Mouse (Mus musculus): Measurements from ENCODE around the gene Usp40.

Usp40 gene

DNA sequence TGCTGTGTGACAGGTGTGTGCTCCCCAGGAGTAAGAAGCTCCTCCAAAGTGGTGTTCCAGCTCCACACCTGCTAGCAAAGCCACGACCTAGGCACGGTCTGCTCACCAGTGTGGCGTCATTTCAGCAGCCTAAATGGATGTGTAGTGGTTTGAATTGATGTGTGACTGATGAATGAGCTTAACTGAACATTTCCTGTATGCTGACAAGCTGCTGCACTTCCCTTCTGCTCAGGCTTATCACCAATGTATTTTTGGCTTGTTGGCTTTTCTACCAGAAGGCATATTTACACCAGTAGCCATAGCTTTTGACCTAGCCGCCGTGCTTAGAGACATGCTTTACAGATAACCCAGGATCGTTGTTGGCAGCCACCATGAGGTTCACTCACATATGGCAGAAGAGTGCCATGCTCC is 60.7 kb downstream of the Usp40 start:
- in situ Hi-C loops (cut with MboI, MseI): no loop called here

DNA sequence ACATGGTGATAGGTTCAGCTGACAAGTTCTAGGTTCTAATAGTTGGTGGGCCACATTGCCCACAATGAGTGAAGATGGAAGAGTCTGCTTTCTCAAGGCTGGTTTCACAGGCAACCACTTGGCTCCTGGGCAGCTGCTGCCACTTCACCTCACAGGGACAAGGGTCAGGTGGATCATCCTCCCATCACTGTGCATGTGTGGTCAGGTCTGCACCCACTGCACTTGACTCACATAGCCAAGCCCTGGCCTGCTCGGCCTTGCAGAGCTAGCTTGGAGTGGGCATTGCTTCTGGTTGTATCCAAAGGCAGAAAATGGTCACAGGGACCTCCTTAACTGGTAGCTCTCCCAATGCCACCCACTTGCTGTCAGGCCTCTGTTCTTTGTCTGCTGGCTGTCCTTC is 66.6 kb downstream of the Usp40 start:
- in situ Hi-C loops (cut with MboI, MseI): no loop called here

DNA sequence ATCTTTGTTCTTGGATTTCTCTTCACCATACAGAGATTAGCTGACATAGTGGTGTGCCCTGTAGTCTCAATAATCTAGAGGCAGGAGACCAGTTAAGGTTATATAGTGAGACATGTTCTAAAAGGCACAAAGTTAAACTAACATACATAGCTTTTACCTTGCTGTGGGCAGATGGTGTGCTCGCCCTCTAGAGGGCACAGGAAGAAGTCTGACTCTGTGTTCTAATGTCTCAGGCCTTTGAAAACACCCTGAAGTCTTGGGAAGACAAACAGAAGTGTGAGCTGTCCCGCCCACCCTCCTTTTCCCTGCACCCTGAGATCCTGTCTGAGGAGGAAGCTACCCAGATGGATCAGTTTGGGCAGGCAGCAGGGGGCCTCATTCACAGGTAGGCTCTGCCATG is 71.8 kb downstream of the Usp40 start:
- in situ Hi-C loops (cut with MboI, MseI): no loop called here

DNA sequence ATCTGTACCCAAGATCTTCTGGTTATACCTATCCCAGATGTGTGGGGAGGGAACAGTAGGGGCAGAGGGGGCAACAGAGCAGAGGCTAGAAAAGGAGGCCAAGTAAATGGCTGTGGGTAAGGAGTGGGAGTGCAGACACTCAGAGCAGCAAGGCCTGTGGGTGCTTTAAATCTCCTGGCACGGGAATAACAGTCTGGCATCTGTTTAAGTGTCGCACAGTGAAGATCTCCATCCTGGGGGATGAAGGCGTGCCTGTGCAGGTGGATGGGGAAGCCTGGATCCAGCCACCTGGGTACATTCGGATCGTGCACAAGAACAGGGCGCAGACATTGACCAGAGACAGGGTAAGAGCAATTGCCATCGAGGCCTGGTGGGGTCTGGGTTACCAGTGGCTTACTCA is 72.3 kb downstream of the Usp40 start:
- in situ Hi-C loops (cut with MboI, MseI): no loop called here

DNA sequence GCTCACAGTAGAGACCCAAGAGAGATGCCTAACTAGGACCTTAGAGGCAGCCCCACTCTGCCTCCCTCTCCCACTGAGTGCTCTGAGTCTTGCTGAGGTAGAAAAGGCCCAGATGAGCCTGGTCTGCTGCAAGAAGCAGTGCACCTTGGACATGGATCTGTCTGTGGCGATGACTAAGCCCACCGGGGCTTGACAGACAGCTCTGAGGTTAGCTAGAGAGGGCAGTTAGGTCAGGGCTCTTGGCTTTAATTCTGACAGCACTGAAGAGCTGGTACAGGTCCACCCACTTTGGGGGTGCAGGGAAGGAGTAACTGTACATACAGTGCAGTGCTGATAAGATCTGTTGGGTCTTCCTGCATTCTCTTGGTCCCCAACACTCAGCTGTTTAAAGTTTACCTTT is 72.8 kb downstream of the Usp40 start:
- in situ Hi-C loops (cut with MboI, MseI): no loop called here

DNA sequence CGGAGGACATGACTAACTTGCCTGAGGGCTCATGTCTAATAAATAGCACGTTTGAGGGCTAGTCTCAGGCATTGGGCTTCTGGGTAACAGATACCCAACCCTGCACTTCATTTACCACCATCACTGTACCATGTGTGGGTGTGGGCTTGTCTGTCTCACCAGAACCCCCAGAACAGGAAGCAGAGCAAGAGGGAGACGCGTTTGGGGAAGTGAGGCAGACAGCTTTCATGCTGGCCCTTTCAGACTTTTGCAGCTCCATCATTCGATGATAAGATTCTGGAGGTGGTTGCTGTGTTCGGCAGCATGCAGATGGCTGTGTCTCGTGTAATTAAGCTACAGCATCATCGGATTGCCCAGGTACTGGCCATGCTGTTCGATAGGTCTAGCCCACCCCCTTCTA is 73.3 kb downstream of the Usp40 start:
- in situ Hi-C loops (cut with MboI, MseI): no loop called here

DNA sequence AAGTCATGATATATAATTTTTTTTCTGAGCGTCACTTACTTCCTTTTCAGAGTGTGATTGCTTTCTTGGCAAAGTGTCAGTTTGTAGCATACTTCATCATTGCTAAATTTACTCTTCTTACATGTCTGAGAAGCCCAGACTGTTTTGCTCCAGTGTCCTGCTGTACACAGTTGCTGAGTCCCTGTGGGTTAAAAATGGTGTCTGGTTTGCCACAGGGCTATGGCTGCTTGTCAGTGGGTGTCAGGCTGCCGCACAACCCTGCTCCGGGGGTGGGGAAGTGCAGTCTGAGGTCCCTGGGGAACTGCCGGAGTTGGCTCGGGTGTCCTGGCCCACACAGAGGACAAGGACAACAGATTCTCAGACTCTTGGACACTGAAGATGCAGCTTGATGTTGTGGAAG is 75.3 kb downstream of the Usp40 start:
- in situ Hi-C loops (cut with MboI, MseI): no loop called here

DNA sequence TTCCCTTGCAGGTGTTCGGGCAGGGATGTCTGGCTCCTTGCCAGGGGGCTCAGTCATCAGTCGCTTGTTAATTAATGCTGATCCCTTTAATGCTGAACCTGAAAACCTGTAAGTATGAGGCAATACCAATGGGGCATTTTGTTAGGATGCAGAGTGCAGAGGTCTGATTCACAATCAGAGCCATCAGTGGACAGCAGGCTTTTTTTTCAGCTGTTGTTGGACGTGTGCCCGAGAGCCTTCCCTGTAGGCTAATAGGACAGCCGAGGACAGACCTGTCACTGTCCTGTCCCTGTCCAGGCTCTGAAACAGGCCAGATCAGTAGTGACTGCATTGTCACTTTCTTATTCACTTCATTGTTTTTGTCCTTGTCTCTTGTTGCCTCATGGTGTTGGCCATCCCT is 78.6 kb downstream of the Usp40 start:
- in situ Hi-C loops (cut with MboI, MseI): no loop called here

DNA sequence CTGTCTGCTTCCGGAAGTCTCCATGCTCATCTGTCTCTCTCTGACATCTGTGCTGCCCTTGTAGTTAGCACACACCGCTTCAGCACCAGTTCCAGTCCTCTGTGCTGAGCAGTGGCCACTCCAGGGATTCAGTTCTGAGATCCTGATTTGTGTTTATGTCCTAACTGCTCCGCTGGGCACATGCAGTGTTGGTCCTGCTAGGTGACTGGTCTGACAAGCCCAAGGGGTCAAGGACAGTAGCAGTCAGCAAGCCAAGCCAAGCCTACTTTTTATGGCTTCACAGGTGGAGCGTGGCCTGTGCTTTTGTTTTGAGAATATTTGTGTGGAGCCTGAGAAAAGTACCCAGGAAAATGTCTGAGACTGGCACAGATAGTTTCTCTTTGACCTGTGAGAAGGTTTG is 83.5 kb downstream of the Usp40 start:
- in situ Hi-C loops (cut with MboI, MseI): no loop called here

DNA sequence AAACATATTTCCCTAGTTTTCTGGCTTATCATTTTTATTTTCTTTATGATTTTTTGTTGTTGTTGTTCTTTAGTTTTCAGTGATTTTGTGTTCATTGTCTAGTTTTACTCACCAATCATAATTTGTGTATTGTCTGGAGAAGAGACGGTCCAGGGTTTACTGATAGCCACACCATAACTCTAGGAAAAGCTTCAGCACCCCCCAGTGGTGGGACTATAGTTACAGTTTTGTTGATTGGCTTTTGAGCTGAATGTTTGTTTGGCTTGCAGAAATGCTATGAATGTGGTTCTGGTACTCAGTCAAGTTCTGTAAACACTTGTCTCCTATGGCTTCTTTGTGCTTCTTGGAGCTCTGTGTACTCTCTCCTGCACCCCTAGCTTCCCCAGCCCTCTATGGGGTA is 85.7 kb downstream of the Usp40 start:
- in situ Hi-C loops (cut with MboI, MseI): no loop called here

DNA sequence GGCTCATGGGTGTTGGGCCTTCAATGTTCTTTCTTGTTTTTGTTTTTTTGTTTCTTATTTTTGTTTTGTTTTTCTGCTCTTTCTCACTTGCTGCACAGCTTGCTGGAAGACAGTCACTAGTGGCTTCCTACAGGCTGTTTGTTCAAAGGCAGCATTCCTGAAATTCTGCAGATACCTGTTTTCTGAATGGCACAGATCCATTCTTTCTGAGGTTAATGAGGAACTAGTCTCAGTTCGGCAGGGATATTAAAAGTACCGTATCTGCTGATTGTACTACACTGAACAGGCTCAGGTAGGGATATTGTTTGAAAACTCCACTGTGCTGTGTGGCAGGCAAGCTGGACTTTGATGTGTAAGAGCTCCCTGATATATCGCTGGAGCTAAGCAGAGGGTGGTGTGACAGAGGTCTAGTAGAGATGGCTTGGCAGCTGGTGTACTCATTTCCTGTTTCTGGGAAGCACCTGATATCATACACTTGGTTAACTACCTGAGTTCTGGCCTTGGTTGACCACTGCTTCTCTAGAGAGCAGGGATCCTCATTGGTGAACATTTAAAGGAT is 88.2 kb downstream of the Usp40 start:
- in situ Hi-C loops (cut with MboI, MseI): no loop called here

DNA sequence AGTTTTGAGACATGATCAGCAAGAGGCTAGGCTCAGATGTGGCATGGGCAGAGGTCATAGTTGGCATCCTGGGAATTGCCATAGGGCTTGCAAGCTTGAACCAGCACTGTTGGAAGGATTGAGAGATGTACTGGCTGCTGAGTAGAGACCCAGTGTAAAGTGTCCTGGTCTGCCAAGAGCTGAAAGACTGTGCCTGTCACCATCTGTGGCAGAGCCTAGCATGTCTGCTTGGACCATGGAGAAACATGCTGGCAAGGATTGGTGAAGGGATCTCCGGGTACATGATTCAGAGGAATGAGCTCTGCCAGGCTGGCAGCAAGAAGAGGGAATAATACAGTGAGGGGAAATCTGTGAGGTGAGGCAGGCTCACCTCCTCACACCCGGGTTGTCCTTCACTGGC is 90.3 kb downstream of the Usp40 start:
- in situ Hi-C loops (cut with MboI, MseI): no loop called here

DNA sequence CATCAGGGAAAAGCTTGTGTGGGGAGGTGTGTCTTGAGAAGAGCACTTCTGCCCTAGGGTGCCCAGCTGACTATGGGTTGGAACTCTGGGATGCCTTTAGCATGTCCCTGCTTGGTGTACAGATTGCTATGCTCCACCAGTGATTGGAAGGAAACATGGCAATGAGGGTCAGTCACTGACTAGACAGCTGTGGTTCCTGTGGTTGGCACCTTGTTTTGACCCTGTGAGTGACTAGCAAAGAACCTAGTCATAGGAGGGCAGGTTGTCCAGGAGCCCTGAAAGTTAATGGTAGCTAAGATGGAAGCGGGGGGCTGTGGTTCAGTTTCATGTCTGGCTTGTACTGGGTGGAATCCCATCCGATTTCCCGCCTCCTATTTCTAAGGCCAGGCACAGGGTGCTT is 91.0 kb downstream of the Usp40 start:
- in situ Hi-C loops (cut with MboI, MseI): no loop called here

DNA sequence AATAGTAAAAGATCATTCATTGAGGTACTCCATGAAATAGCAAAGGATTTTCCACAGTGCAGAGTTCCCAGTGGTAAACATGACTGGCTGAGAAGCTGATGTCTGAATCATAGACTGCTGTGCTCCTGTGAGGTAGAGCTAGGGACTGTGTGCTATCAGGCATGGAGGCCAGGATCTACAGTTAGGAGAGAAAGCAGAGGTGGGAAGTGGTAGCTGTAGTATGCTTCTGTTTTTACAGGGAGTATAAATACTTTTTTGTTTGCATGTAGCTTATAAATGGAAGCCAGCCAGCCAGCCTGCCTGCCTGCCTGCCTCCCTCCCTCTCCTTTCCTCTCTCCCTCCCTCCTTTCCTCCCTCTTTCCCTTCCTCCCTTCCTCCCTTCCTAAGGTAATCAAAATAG is 95.0 kb downstream of the Usp40 start:
- in situ Hi-C loops (cut with MboI, MseI): no loop called here

DNA sequence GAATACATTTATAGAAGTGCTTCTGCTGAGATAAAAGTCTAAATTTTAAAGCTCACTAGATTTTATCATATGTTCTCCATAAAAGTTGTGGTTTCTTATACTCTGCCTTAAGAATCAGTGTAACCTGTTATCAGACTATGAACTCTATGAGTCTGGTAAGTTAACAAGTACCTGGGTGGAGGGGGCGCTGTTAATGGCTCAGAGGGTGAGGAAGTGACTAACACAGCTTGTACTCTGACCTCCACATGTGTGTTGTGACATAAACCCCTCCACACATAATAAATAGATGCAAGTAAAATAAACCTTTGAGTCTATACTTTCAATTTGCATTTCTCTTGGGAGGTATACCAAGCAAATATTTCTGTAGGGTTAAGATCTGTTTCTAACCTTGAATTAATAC is 97.9 kb downstream of the Usp40 start:
- in situ Hi-C loops (cut with MboI, MseI): no loop called here

DNA sequence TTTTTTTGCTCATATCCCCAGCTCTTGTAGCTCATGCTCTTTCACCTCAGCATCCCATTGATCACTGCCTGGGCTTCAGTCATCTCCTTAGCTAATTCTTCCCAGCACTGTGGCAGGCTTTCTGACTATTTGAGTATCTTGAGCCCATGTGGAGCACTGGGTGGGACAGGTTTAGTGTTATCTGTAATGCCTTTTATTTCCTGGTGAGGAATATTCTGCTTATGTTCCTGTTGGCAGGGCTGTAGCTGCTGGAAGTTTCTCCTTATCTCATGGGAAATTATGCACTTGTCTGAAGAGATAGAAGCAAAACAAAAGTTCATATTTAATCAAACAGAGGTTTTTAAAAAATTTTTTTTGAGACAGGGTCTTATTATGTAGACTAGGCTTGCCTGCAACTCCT is 98.8 kb downstream of the Usp40 start:
- in situ Hi-C loops (cut with MboI, MseI): no loop called here

DNA sequence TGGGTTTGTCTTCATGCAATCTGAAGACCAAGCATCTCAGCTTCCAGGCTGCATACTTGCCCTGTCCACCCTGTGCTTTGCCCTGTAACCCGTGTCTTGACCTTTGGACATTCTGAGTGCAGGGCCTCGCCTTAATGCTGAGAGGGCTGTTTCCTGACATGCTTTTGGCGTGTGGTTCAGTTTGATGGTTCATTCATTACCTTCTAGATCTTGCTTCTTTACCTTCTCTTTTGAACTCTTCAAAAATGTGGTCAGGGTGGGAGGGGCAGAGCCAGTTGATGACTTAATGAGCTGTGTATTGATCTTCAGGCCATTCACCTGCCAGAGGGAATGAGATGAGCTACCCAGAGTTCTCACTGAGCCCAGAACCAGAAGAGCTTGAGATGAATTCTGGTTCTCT is 99.6 kb downstream of the Usp40 start:
- in situ Hi-C loops (cut with MboI, MseI): no loop called here

DNA sequence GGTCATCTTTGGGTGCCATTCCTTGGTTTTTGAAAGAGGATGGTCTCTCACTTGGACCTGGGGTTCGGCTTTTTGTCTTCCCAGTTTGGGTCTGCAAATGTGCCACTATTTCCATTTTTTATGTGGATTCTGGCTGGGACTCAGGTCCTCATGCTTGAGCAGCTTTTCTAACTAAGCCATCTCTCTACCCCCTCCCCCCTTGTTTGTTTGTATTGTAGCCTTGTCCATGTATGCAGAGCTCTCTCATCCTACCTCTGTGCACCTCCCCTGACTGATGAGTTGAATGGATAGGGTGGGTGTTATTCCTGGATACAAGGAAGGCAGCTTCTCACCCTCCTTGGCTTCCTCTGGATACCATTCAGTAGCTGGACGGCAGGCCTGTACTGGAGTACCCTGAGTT is 100.3 kb downstream of the Usp40 start:
- in situ Hi-C loops (cut with MboI, MseI): no loop called here

DNA sequence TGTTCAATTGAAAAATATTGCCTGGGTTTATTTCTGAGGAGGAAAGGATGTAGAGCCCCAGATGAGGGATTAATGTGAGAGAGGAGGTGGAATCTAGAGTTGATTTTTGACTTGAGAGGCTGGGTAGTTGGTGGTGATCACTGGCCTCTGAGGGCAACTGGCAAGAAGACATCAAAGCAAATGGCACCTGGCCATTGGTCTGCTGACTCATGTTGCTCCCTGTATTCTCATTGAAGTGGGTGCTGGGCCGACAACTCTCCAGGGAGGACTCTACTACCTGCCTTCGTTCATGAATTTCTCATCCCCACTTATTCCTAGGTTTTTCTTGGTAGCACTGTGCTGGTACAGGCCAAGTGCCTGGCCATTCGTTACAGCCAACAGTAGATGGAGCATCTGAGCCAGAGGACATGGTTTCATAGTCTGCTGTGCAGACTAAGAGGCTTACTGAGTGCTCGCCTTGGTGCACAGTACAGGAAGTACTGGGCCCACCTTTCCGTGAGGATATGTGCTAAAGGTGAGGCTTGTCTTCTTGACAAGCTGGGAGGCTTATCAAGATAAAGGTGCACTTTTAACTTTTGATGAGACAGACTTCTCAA is 101.9 kb downstream of the Usp40 start:
- in situ Hi-C loops (cut with MboI, MseI): no loop called here

DNA sequence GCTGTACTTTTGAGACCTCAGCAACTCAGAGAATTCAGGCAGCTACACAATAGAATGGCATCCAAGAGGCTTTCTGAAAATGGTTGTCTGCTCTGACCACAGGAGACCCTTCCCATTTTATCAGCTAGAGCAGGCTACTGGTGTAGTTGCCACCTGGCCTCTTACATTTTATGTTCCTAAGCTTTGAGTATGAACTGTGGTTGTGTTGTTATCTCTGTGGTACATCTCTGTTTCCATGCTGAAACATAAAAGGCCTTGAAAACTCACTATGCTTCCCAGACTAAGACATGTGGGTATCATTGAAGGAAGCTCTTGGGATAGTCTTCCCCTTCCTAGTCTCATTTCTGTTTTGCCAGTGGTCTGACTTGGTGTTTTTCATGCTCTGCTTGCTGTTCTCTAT is 106.2 kb downstream of the Usp40 start:
- in situ Hi-C loops (cut with MboI, MseI): no loop called here

DNA sequence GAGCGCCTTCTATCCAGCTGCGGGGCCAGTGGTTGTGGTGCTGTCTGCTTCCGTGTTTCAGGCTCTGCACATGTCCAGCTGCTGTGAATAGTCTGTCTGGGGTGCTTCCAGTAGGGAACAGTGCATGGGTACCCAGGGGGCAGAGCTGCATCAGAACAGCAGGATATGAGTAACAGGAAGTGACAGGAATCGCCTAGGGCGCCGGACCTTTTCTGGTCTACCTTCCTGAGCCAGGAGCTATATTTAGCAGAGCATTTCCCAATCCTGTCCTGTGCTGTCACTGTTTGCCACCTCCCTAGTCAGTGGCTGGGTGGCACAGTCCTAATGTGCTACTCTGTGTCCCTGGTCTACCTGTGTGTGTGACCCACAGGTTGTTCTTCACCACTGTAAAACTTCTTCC is 107.4 kb downstream of the Usp40 start:
- in situ Hi-C loops (cut with MboI, MseI): no loop called here

DNA sequence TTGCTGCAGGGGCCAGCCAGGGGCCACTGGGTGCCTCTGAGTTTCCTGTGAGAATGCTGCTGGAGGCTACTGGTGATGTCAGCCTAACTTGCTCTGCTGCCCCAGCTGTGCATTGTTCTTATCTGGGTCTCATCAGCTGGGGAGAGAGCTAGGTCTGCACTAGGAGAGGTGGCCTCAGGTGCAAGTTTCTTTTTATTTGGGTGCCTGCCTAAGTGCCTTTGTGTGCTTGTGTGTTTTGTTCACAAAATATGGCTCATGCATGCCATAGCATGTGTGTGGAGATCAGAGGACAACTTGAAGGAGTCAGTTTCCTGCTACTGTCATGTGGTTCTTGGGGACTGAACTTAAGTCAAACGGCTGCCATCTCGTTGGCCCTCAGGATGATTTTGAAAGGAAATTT is 108.7 kb downstream of the Usp40 start:
- in situ Hi-C loops (cut with MboI, MseI): loop anchor here (25.0 kb wide), 1 partner anchor 788 kb away; no protein-coding TSS in a partner anchor

DNA sequence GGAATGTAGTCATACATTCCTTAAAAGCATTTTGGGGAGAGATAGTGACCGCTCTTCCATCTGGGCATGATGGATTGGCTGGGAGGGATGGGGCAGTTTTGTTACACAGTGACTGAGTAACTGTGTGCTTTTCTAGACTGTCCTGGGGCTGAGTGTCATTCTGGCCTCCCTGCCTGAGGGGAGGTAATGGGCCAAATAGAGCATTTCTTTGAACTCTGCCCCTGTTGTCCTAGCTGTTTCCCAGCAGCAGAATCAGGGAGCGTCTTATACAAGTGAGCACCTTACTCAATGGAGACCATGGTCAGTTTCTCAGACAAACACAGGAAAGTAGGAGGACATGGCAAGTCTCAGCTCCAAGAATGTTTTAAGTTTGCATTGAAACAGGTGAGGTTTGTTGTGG is 111.4 kb downstream of the Usp40 start:
- in situ Hi-C loops (cut with MboI, MseI): loop anchor here (25.0 kb wide), 1 partner anchor 790 kb away; no protein-coding TSS in a partner anchor

Measured in regulatory T cell (primary cell).